Comparison of ENCODE assay signal across 8 mouse cellular contexts in genomic region chr4:115038242-115038641, GRCm38 (mm10). TPM values are rescaled to one million over a fixed set of nuclear protein-coding genes. Genes with fewer than 3 reads are reported as not detected.
DNase-seq lines count a peak whose midpoint lies in the region; ATAC-seq lines count a peak whose summit lies in the region.

No protein-coding gene starts in this region.

- DNase-seq in forebrain, embryonic 14.5 days (ENCODE audit: low spot score), result peak; percentile 69
- DNase-seq in neural tube, embryonic 10.5 days (ENCODE audit: extremely low spot score, low spot score), result peak; percentile 50
- no peak for DNase-seq in liver, embryonic 11.5 days (ENCODE audit: low spot score)
- peak; percentile 35 for DNase-seq in right cerebral cortex, postnatal 14 days

- H3K27ac ChIP-seq in forebrain, embryonic 14.5 days (ENCODE audit: low read depth, low read length), result no peak overlapping the region
- H3K27ac ChIP-seq in forebrain, embryonic 15.5 days (replicated peaks), result no peak overlapping the region
- no peak overlapping the region for H3K27ac ChIP-seq in neural tube, embryonic 15.5 days (replicated peaks)
- no peak overlapping the region for H3K27ac ChIP-seq in liver, embryonic 11.5 days (ENCODE audit: low read depth, low read length)

- WGBS in forebrain, embryonic 14.5 days, result 33% methylated on average over 4 of the region's 4 CpGs
- WGBS in forebrain, embryonic 15.5 days, result 31% methylated on average over 4 of the region's 4 CpGs
- WGBS in neural tube, embryonic 15.5 days, result 35% methylated on average over 4 of the region's 4 CpGs
- WGBS in liver, embryonic 11.5 days, result 37% methylated on average over 4 of the region's 4 CpGs

- no peaks in the 10 kb centered on the region for H3K27me3 ChIP-seq in forebrain, embryonic 14.5 days (replicated peaks; ENCODE audit: control insufficient read depth, insufficient read depth, low read length)
- H3K27me3 ChIP-seq in forebrain, embryonic 15.5 days, result no peaks in the 10 kb centered on the region
- no peaks in the 10 kb centered on the region for H3K27me3 ChIP-seq in neural tube, embryonic 15.5 days (replicated peaks)
- H3K27me3 ChIP-seq in liver, embryonic 11.5 days (replicated peaks; ENCODE audit: control insufficient read depth, insufficient read depth, low read length), result no peaks in the 10 kb centered on the region

- ATAC-seq in forebrain, embryonic 14.5 days, result no peak
- no peak for ATAC-seq in forebrain, embryonic 15.5 days (replicated peaks)
- ATAC-seq in neural tube, embryonic 15.5 days (ENCODE audit: low FRiP score), result no peak
- peak; percentile 68 for ATAC-seq in activated CD4-positive, CD25-positive, alpha-beta regulatory T cell, adult 4 months
- peak; percentile 73 for ATAC-seq in granulocyte monocyte progenitor cell, adult 5-6 weeks (replicated peaks; ENCODE audit: poor library complexity, severe bottlenecking)
- ATAC-seq in liver, embryonic 11.5 days (replicated peaks; ENCODE audit: low FRiP score), result peak; percentile 55; the same call in 1 of the 2 replicates

- H3K9ac ChIP-seq in forebrain, embryonic 14.5 days (ENCODE audit: low read length), result no peak overlapping the region
- H3K9ac ChIP-seq in forebrain, embryonic 15.5 days (replicated peaks), result no peak overlapping the region
- no peak overlapping the region for H3K9ac ChIP-seq in neural tube, embryonic 15.5 days (replicated peaks)
- H3K9ac ChIP-seq in liver, embryonic 11.5 days (ENCODE audit: low read depth, low read length), result no peak overlapping the region

- peaks cover 40% of the 10 kb centered on the region for H3K36me3 ChIP-seq in forebrain, embryonic 14.5 days (ENCODE audit: control insufficient read depth, insufficient read depth, low read length)
- H3K36me3 ChIP-seq in forebrain, embryonic 15.5 days, result peaks cover 6% of the 10 kb centered on the region
- no peaks in the 10 kb centered on the region for H3K36me3 ChIP-seq in neural tube, embryonic 15.5 days
- H3K36me3 ChIP-seq in liver, embryonic 11.5 days (ENCODE audit: control insufficient read depth, insufficient read depth, low read length), result peaks cover 25% of the 10 kb centered on the region

- no peak overlapping the region for H3K4me2 ChIP-seq in forebrain, embryonic 14.5 days (ENCODE audit: low read length)
- no peak overlapping the region for H3K4me2 ChIP-seq in forebrain, embryonic 15.5 days (replicated peaks)
- H3K4me2 ChIP-seq in neural tube, embryonic 15.5 days, result no peak overlapping the region
- no peak overlapping the region for H3K4me2 ChIP-seq in liver, embryonic 11.5 days

- H3K4me1 ChIP-seq in forebrain, embryonic 14.5 days (ENCODE audit: control insufficient read depth, insufficient read depth, low read length), result no peaks in the 10 kb centered on the region
- no peaks in the 10 kb centered on the region for H3K4me1 ChIP-seq in forebrain, embryonic 15.5 days
- no peaks in the 10 kb centered on the region for H3K4me1 ChIP-seq in neural tube, embryonic 15.5 days
- no peaks in the 10 kb centered on the region for H3K4me1 ChIP-seq in liver, embryonic 11.5 days (replicated peaks; ENCODE audit: control insufficient read depth, insufficient read depth, low read length)

- H3K9me3 ChIP-seq in forebrain, embryonic 14.5 days (replicated peaks; ENCODE audit: control insufficient read depth, low read length), result no peaks in the 10 kb centered on the region
- no peaks in the 10 kb centered on the region for H3K9me3 ChIP-seq in forebrain, embryonic 15.5 days
- no peaks in the 10 kb centered on the region for H3K9me3 ChIP-seq in neural tube, embryonic 15.5 days (replicated peaks)
- no peaks in the 10 kb centered on the region for H3K9me3 ChIP-seq in liver, embryonic 11.5 days (ENCODE audit: control insufficient read depth, low read length)

- H3K4me3 ChIP-seq in forebrain, embryonic 14.5 days (ENCODE audit: low read depth, low read length), result no peak overlapping the region
- no peak overlapping the region for H3K4me3 ChIP-seq in forebrain, embryonic 15.5 days
- no peak overlapping the region for H3K4me3 ChIP-seq in neural tube, embryonic 15.5 days (replicated peaks)
- no peak overlapping the region for H3K4me3 ChIP-seq in liver, embryonic 11.5 days (ENCODE audit: low read depth, low read length)

RNA-seq across cellular contexts. Expression of gene Tal1, which starts 18.0 kb away (rescaled TPM):
- 1.0 and 1.1 TPM in 2 replicates for polyA plus RNA-seq in forebrain, embryonic 14.5 days (2014; fragmentation: Nextera tagmentation; extraction: Ambion mirVana)
- 0.48 and 0.60 TPM in 2 replicates for polyA plus RNA-seq in forebrain, embryonic 15.5 days (2015; fragmentation: Nextera tagmentation; extraction: Ambion mirVana)
- 1.0 and 1.7 TPM in 2 replicates for polyA plus RNA-seq in neural tube, embryonic 15.5 days (2015; fragmentation: Nextera tagmentation; extraction: Ambion mirVana)
- not detected for polyA plus RNA-seq in activated CD4-positive, CD25-positive, alpha-beta regulatory T cell, adult 4 months (2017; shearing (Covaris generic))
- total RNA-seq in granulocyte monocyte progenitor cell, adult 5-6 weeks (2014; fragmentation: Nextera tagmentation), result 12.1 and 14.4 TPM in 2 replicates
- 5.8 and 9.5 TPM in 2 replicates for total RNA-seq in granulocyte monocyte progenitor cell, adult 5-6 weeks (2017)
- 42.7 and 47.6 TPM in 2 replicates for polyA plus RNA-seq in liver, embryonic 11.5 days (2014; fragmentation: Nextera tagmentation; extraction: Ambion mirVana)

RNA-seq across cellular contexts. Expression of gene Stil, which starts 38.3 kb away (rescaled TPM):
- 8.2 and 8.8 TPM in 2 replicates for polyA plus RNA-seq in forebrain, embryonic 14.5 days (2014; fragmentation: Nextera tagmentation; extraction: Ambion mirVana)
- 5.7 and 6.5 TPM in 2 replicates for polyA plus RNA-seq in forebrain, embryonic 15.5 days (2015; fragmentation: Nextera tagmentation; extraction: Ambion mirVana)
- 1.1 and 5.5 TPM in 2 replicates for polyA plus RNA-seq in neural tube, embryonic 15.5 days (2015; fragmentation: Nextera tagmentation; extraction: Ambion mirVana)
- 1 to 10 TPM; 6.0 to 6.7 TPM for polyA plus RNA-seq in activated CD4-positive, CD25-positive, alpha-beta regulatory T cell, adult 4 months (2017; shearing (Covaris generic))
- total RNA-seq in granulocyte monocyte progenitor cell, adult 5-6 weeks (2014; fragmentation: Nextera tagmentation), result 20.3 and 20.4 TPM in 2 replicates
- total RNA-seq in granulocyte monocyte progenitor cell, adult 5-6 weeks (2017), result 18.4 and 21.7 TPM in 2 replicates
- polyA plus RNA-seq in liver, embryonic 11.5 days (2014; fragmentation: Nextera tagmentation; extraction: Ambion mirVana), result 16.2 and 20.4 TPM in 2 replicates

RNA-seq across cellular contexts. Expression of gene Pdzk1ip1, which starts 50.3 kb away (rescaled TPM):
- polyA plus RNA-seq in forebrain, embryonic 14.5 days (2014; fragmentation: Nextera tagmentation; extraction: Ambion mirVana), result 0.65 and 0.70 TPM in 2 replicates
- polyA plus RNA-seq in forebrain, embryonic 15.5 days (2015; fragmentation: Nextera tagmentation; extraction: Ambion mirVana), result 0.60 and 1.2 TPM in 2 replicates
- 3.0 and 6.7 TPM in 2 replicates for polyA plus RNA-seq in neural tube, embryonic 15.5 days (2015; fragmentation: Nextera tagmentation; extraction: Ambion mirVana)
- 10 to 100 TPM; 31.4 to 40.8 TPM for polyA plus RNA-seq in activated CD4-positive, CD25-positive, alpha-beta regulatory T cell, adult 4 months (2017; shearing (Covaris generic))
- 0.92 TPM in 1 of 2 replicates, not detected in the other for total RNA-seq in granulocyte monocyte progenitor cell, adult 5-6 weeks (2014; fragmentation: Nextera tagmentation)
- total RNA-seq in granulocyte monocyte progenitor cell, adult 5-6 weeks (2017), result 3.8 TPM in 1 of 2 replicates, not detected in the other
- 24.2 and 25.8 TPM in 2 replicates for polyA plus RNA-seq in liver, embryonic 11.5 days (2014; fragmentation: Nextera tagmentation; extraction: Ambion mirVana)

RNA-seq across cellular contexts. Expression of gene Cmpk1, which starts 51.2 kb away (rescaled TPM):
- 165 and 189 TPM in 2 replicates for polyA plus RNA-seq in forebrain, embryonic 14.5 days (2014; fragmentation: Nextera tagmentation; extraction: Ambion mirVana)
- 161 and 168 TPM in 2 replicates for polyA plus RNA-seq in forebrain, embryonic 15.5 days (2015; fragmentation: Nextera tagmentation; extraction: Ambion mirVana)
- 175 and 210 TPM in 2 replicates for polyA plus RNA-seq in neural tube, embryonic 15.5 days (2015; fragmentation: Nextera tagmentation; extraction: Ambion mirVana)
- polyA plus RNA-seq in activated CD4-positive, CD25-positive, alpha-beta regulatory T cell, adult 4 months (2017; shearing (Covaris generic)), result 10 to 100 TPM; 81.9 to 83.6 TPM
- 68.3 and 74.7 TPM in 2 replicates for total RNA-seq in granulocyte monocyte progenitor cell, adult 5-6 weeks (2014; fragmentation: Nextera tagmentation)
- 183 and 233 TPM in 2 replicates for total RNA-seq in granulocyte monocyte progenitor cell, adult 5-6 weeks (2017)
- polyA plus RNA-seq in liver, embryonic 11.5 days (2014; fragmentation: Nextera tagmentation; extraction: Ambion mirVana), result 108 and 109 TPM in 2 replicates

Comparison
In these comparisons a context has a peak if more than half of its experiments do, and no peak if none do; other contexts are left out.
1. ATAC-seq: peak in activated CD4-positive, CD25-positive, alpha-beta regulatory T cell, adult 4 months (single experiment), granulocyte monocyte progenitor cell, adult 5-6 weeks (single experiment) and liver, embryonic 11.5 days (single experiment); none in forebrain, embryonic 14.5 days (single experiment), forebrain, embryonic 15.5 days (single experiment) and neural tube, embryonic 15.5 days (single experiment).
2. RNA of gene Tal1, which starts 18.0 kb away (polyA plus RNA-seq): 42.7 to 47.6 TPM in liver, embryonic 11.5 days; 1.0 to 1.7 TPM in neural tube, embryonic 15.5 days, 1.0 to 1.1 TPM in forebrain, embryonic 14.5 days, 0.48 to 0.60 TPM in forebrain, embryonic 15.5 days and not detected in activated CD4-positive, CD25-positive, alpha-beta regulatory T cell, adult 4 months; every median in the first group is over 10 times any median in the second.